Mouse (Mus musculus): ENCODE data around the gene Lmtk3.
A peak's percentile ranks its signal among the peaks of the same experiment; 100 is the strongest.

The Lmtk3 gene

DNA sequence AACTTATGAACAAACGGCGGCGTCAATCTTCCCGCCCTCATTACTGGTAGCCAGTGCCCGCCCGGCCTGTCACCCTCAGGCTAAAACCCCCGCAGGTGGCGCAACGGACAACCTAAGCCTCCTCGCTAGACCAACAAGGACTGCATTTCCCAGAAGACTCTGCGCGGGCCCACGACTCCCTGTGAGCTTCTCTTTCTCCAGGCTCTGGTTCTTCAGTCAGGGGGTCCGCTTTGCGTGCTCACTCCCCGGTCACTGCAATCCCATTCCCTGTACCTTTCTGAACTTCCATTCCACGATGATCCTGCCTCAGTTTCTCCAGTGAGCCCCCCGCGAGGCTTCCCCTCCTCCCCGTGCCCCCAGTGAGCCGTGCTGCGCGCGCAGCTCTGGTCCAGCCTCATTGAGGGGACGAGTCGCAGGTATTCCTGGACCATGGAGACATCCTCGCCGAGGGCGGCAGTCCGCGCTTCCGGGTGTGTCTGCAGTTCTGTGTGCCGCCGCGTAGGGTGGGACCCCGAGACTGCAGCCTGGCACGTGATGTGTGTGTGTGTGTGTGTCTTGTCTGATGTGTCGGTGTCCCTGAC, at the start of gene Lmtk3:
TSS of gene Lmtk3 (plus strand) at position 228 of the 581 bp plus-strand sequence.
- DNase-seq: peak; percentile 85

GRCm38 (mm10) chr7:45739162-45739763, 44.3 kb upstream of the Lmtk3 start:
- DNase-seq: peak; percentile 91

GRCm38 (mm10) chr7:45739820-45740219, 43.7 kb upstream of the Lmtk3 start:
- no peak for DNase-seq

GRCm38 (mm10) chr7:45741308-45741707, 42.2 kb upstream of the Lmtk3 start:
- no peak for DNase-seq

- peak; percentile 52 for DNase-seq
Observed at GRCm38 (mm10) chr7:45741777-45742176, 41.8 kb upstream of the Lmtk3 start.

DNA sequence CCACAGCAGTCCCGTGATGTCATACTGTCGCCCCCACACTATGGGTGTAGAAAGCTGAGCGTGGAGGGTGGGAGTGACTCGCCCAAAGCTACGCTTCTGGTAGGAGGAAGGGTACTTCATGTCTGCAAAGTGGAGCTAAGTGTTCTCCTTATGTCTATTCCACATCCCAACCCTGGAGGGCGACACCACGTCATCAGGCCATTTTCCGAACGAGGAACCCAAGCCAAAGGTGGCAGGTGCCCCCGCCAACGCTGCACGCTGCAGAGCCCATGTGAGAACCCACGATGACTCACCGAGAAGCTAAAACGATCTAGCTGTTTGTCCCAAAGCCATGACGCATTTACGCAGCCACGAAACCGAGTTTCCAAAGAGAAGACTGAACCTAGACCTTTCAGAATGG, 41.2 kb upstream of the Lmtk3 start:
- peak; percentile 41 for DNase-seq

- peak; percentile 90 for DNase-seq
Observed at GRCm38 (mm10) chr7:45744387-45744786, 39.2 kb upstream of the Lmtk3 start.

- DNase-seq: no peak
Observed at GRCm38 (mm10) chr7:45746518-45746917, 37.0 kb upstream of the Lmtk3 start.

DNA sequence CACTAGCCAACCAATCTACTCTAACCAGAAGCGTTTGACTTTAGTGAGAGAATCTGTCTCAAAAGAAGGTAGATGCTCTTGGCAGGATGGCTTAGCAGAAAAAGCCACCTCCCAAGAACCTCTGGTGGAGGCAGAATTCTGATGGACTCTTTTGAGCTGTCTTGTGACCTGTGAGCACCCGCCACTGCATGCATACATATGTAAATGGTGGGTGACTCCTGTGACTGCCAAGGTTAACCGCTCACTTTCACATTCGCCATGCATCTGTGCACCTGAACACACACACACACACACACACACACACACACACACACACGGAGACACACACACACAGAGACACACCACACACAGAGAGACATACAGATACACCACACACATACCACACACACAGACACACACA, 36.1 kb upstream of the Lmtk3 start:
- no peak for DNase-seq

DNA sequence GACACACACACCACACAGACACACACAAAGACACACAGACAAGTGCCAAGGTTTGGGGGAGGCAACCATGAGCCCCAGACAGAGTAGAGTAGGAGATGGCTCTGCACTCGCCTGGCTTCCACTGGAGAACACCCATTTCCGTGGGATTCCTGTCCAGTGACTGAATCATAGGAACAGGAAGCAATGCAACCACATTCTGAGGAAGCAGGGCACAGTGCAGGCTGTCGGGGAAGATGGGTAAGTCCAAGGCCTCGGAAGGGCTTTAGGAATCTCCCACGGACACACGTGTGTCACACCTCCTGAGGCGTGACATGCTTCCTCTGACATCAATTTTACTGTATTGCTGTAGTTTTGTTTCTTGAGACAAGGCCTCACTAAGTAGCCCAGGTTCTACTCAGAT, 35.4 kb upstream of the Lmtk3 start:
- DNase-seq: no peak

DNA sequence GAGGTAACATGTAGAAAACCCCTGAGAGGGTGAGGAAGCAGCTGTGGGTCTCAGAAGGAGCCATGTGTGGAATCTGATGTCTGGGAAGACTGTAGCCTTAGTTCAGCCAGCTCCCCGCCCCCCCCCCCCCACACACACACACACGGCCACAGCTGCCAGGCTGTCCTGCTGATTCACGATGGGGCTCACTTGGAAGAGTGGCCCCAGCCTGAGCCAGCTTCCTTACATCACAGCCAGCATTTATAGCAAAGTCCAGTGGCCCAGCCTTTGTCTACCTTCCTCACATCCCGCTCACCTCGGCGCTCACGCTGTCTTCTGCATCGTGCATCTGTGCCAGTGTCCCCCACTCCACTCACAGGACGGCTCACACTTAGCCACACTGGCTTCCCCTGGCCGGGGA, 34.1 kb upstream of the Lmtk3 start:
- no peak for DNase-seq

- no peak for DNase-seq
Observed at GRCm38 (mm10) chr7:45750162-45750561, 33.4 kb upstream of the Lmtk3 start.

DNA sequence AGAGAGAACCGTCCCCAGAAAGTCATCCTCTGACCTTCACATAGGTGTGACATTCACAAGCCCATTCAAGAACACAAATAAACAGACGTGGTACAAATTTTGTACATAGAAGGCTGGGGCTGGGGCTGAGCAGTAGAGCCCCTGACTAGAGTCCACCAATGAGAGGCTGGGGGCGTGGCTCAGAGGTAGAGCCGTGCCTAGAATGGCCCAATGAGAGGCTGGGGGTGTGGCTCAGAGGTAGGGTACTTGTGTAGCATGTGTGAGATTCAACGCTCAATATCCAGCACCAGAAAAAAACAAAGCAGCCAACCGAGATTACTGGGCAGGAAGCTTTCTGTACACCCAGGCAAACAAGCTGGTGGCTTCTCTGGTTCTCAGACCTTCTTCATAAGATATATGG, 27.8 kb upstream of the Lmtk3 start:
- no peak for DNase-seq

- DNase-seq: peak; percentile 75
Observed at GRCm38 (mm10) chr7:45759400-45759799, 24.1 kb upstream of the Lmtk3 start.

DNA sequence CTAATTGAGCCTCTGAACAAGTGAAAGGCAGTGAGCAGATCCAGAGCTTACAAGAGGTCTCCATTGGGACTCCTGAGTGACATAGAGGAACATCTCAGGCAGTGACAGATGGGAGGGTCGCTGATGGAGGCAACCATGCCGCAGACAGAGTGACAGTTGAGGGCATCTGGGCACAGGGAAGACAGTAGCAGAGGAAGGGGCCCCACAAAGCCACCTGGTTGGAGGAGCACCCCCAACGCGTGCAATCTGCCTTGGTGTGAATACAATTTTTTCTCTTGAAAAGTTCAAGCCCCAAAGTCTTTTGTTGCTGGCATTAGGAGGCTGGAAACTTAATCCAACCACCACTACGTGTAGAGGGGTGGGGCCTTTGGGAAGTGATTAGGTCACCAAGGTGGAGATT, 23.4 kb upstream of the Lmtk3 start:
- DNase-seq: no peak

DNA sequence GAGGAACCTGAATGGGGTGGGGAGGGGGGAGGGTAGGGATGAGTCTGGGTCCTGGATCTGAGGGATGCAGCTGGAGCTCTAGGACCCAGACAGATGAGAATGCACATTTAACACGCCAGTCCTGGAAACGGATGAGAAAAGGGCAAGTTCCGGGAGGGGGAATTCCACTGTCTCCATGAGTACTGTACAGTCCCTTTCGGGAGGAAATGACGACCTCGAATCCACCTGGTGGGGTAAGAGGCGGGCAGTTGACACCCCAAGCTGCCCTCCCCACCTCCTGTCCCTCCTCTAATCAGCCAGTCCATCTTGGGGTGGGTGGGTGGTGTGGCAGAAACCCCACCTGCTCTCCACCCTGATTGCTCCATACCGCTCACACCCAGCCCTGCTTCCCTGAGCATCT, 17.5 kb upstream of the Lmtk3 start:
- no peak for DNase-seq

GRCm38 (mm10) chr7:45766764-45767163, 16.8 kb upstream of the Lmtk3 start:
- DNase-seq: no peak

GRCm38 (mm10) chr7:45767500-45767899, 16.0 kb upstream of the Lmtk3 start:
- DNase-seq: no peak

- no peak for DNase-seq
Observed at GRCm38 (mm10) chr7:45770427-45771082, 13.0 kb upstream of the Lmtk3 start.

DNA sequence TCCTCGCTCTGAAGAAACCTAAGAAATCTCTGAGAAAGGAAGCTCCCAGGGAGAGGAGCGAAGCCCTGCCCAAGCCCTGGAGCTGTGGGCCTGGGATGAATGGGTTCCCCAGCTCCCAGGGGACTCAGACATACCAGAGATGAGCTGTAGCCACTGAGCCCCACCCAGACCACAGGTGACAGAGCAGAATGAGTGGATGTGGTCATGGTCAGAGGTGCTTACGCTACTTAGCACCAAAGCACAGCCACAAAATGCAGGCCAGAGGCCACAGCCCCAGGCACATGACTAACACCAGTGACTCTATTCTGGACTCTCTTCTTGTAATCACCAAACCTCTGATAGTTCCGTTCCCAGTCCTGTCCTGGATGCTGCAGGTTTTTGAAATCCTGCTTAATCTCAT, 12.4 kb upstream of the Lmtk3 start:
- DNase-seq: no peak

DNA sequence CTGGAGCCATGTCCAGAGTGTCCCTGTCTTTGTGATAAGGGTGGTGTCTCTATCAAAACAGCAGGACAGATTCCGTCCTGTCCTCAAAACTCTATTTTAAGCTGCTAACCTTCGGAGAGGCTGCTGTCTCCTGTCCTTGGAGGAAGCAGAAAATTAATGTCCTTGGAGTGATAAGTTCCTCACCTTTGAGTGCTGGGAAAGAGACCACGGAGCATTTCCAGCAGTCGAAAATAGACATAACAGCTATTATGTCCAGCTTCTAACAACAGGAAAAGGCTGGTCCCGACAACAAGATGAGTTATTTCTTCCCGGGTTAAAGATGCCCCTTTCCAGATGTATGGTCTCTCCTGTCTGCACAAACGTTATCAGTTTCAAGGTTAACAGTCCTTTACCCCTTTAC, 8.3 kb upstream of the Lmtk3 start:
- no peak for DNase-seq

- DNase-seq: no peak
Observed at GRCm38 (mm10) chr7:45779081-45779641, 4.4 kb upstream of the Lmtk3 start.

- no peak for DNase-seq
Observed at GRCm38 (mm10) chr7:45782271-45782670, 1.3 kb upstream of the Lmtk3 start.
